Mouse (Mus musculus): Measurements from ENCODE around the gene Melk.

GRCm38 (mm10) chr4:44310911-44311310 is 10.2 kb downstream of the Melk start:
- no peak for TF ChIP-seq POLR2A (IDR thresholded peaks at IDR 0.05; ENCODE audit: insufficient read depth, low read depth, low read length)
- TF ChIP-seq CTCF (IDR thresholded peaks at IDR 0.05; ENCODE audit: insufficient read depth, low read depth, low read length): no peak
